Mouse (Mus musculus) lung, embryonic 16.5 days (tissue): ENCODE results near the gene Krt88. TPM values are rescaled to one million over a fixed set of nuclear protein-coding genes. Genes with fewer than 3 reads are reported as not detected.

Source experiments
- ATAC-seq: fragments of 200-750 bp; cut with Nextera tagmentation; 2 replicates; pipeline ENCODE4 v1.8.0; 2017; ENCODE audit warnings: low read depth, mild to moderate bottlenecking, moderate library complexity
- H3K27ac ChIP-seq: fragments of 300-500 bp; sonication (generic); 2 replicates; pipeline ENCODE4 v1.5.1; 2014; ENCODE audit warnings: mild to moderate bottlenecking, control low read depth, low read length
- H3K27me3 ChIP-seq: fragments of 300-500 bp; sonication (generic); 2 replicates; pipeline ENCODE4 v1.6.1; 2014; ENCODE audit warnings: low read depth, low read length, mixed read lengths; ENCODE audit not compliant: control insufficient read depth, insufficient read depth
- H3K36me3 ChIP-seq: fragments of 300-500 bp; sonication (generic); 2 replicates; pipeline ENCODE4 v1.6.1; 2014; ENCODE audit warnings: low read length; ENCODE audit not compliant: control insufficient read depth, insufficient read depth
- H3K4me1 ChIP-seq: fragments of 300-500 bp; sonication (generic); replicated peaks from 2 replicates; pipeline ENCODE4 v1.6.1; 2014; ENCODE audit warnings: low read length, mixed read lengths; ENCODE audit not compliant: control insufficient read depth, insufficient read depth
- H3K4me2 ChIP-seq: fragments of 300-500 bp; sonication (generic); 2 replicates; pipeline ENCODE4 v1.6.1; 2014; ENCODE audit warnings: low read depth, low read length, control low read depth
- H3K4me3 ChIP-seq: fragments of 300-500 bp; sonication (generic); 2 replicates; pipeline ENCODE4 v1.5.1; 2014; ENCODE audit warnings: mild to moderate bottlenecking, low read length, control low read depth
- H3K9ac ChIP-seq: fragments of 300-500 bp; sonication (generic); 2 replicates; pipeline ENCODE4 v1.6.1; 2014; ENCODE audit warnings: low read length, control low read depth
- H3K9me3 ChIP-seq: fragments of 300-500 bp; sonication (generic); 2 replicates; pipeline ENCODE4 v1.6.1; 2016; ENCODE audit warnings: low read length; ENCODE audit not compliant: control insufficient read depth
- WGBS: fragments of 180-500 bp; shearing (Covaris S2); extraction: QIAGEN DNeasy Blood & Tissue Kit; methylation state at CpG from one replicate; pipeline ENCODE4 v1.1.7; 2014; 5-methylcytosine and 5-hydroxymethylcytosine counted together
- polyA plus RNA-seq: library from polyadenylated mRNA; unstranded; fragments of >200 nt; fragmentation: Nextera tagmentation; extraction: Ambion mirVana; gene quantifications from 2 replicates; pipeline ENCODE4 v1.2.1, GENCODE M21; 2015

Krt88 gene
- polyA plus RNA-seq, 1 experiment from 2014 or later, result not detected

- no peak for ATAC-seq
- 58% methylated on average over 7 of the region's 7 CpGs for WGBS
Measured at GRCm38 (mm10) chr15:101436611-101437010, 10.9 kb upstream of the Krt88 start.

DNA sequence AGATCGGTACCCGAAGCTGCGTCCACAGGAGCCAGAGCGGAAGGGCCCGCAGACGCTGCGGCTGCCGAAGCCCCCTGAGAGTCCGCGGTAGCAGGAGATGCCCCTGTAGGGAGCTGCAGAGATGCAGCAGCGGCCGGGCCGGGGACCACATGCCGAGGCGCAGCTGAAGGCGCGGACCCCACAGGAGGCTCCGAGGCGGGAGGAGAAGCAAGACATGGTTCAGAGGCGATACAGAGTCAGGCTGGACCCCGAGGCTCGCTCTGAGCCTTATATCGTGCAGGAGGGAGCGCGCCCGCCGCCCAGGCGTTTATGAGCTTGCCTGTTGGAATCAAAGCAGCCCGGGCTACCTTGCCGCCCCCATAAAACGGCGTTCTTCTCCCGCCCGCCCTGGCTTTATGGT, 9.0 kb upstream of the Krt88 start, which contains the start of gene Krt87:
TSS of gene Krt87 (minus strand) at position 250 of the 400 bp plus-strand sequence.
- ATAC-seq, result no peak
- peak within 1 kb of the TSS; percentile 2; the same call in 1 of the 2 replicates for H3K4me2 ChIP-seq
- WGBS, result 3% methylated on average over 34 of the region's 34 CpGs
- no peaks in the 10 kb centered on the region for H3K9me3 ChIP-seq
- no peaks in the 10 kb centered on the region for H3K36me3 ChIP-seq
- H3K27me3 ChIP-seq, result peaks cover 21% of the 10 kb centered on the region
- no peak within 1 kb of the TSS for H3K9ac ChIP-seq
- H3K4me1 ChIP-seq, result no peaks in the 10 kb centered on the region; the same call in 1 of the 2 replicates
- H3K4me3 ChIP-seq, result no peak within 1 kb of the TSS
- H3K27ac ChIP-seq, result no peak within 1 kb of the TSS

More at GRCm38 (mm10) chr15:101436611-101437010, 10.9 kb upstream of the Krt88 start:
- no peak overlapping the region for H3K4me3 ChIP-seq
- H3K27me3 ChIP-seq, result peaks cover 21% of the 10 kb centered on the region
- no peaks in the 10 kb centered on the region for H3K36me3 ChIP-seq
- no peaks in the 10 kb centered on the region for H3K9me3 ChIP-seq
- no peak overlapping the region for H3K4me2 ChIP-seq
- H3K27ac ChIP-seq, result no peak overlapping the region
- no peak overlapping the region for H3K9ac ChIP-seq
- H3K4me1 ChIP-seq, result no peaks in the 10 kb centered on the region; the same call in 1 of the 2 replicates

GRCm38 (mm10) chr15:101440837-101441236, 6.7 kb upstream of the Krt88 start:
- no peak overlapping the region for H3K4me2 ChIP-seq
- peaks cover 21% of the 10 kb centered on the region for H3K27me3 ChIP-seq
- no peak overlapping the region for H3K9ac ChIP-seq
- H3K9me3 ChIP-seq, result no peaks in the 10 kb centered on the region
- H3K4me1 ChIP-seq, result no peaks in the 10 kb centered on the region; the same call in 1 of the 2 replicates
- no peak overlapping the region for H3K27ac ChIP-seq
- WGBS, result 69% methylated on average over 4 of the region's 4 CpGs
- H3K4me3 ChIP-seq, result no peak overlapping the region
- no peak for ATAC-seq
- no peaks in the 10 kb centered on the region for H3K36me3 ChIP-seq

DNA sequence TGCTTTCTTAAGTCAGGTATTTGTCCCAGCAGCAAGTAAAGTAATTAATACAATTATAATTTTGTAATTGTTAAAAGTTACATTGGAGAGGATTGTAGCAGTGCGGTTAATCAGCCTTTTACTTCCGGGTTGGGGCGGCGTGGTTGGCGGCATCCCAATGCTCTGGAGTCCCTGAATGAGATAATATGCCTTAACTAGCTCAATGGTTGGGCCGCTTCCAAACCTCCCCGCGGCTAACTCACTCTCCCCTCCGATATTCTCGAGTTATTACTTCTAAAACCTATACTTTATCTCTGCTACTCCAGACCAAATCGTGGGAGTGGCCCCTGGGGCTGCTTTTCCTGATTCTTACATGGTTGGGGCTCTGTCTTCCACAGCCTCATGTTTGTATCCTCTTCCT, 972 bp upstream of the Krt88 start:
- Histone ChIP-seq H3K27me3 (no peaks in the 10 kb centered on the region), H3K4me1 (no peaks in the 10 kb centered on the region), H3K36me3 (no peaks in the 10 kb centered on the region), H3K4me2 (no peak overlapping the region), H3K9me3 (no peaks in the 10 kb centered on the region), H3K9ac (no peak overlapping the region), H3K27ac (no peak overlapping the region), H3K4me3 (no peak overlapping the region)
- WGBS, result 49% methylated on average over 11 of the region's 11 CpGs
- no peak for ATAC-seq

DNA sequence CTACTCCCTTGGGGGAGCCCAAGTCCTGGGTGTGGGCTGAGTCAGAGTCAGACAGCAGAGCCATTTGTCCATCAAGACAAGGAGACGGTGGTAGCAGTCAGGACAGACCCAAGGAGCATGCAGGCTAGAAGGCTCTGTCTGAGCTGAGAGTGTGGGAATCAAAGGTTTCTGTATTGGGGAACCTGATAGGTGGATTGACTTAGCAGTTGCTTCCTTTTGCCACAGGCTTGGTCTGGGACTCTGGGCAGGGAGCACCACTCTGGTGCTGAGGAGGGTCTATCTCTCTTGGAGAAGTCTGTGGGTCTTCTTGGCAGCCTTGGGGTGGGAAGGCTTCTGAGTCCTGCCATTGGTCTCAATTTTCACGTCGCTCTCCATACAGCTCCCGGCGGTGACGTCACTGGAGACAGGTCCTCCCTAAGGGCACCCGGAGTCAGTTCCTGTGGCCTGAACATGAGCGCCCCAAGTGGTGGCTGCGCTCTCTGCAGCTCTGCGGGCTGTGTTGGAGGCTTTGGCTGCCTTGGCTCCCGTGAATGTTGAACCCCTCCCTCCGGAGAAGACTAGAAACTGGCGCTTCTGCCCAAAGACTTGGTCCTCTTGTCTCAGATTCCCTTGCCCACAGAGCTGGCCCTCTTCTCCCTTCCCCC, 5.7 kb downstream of the Krt88 start:
- WGBS, result 4% methylated on average over 13 of the region's 13 CpGs
- ATAC-seq, result peak; percentile 60

DNA sequence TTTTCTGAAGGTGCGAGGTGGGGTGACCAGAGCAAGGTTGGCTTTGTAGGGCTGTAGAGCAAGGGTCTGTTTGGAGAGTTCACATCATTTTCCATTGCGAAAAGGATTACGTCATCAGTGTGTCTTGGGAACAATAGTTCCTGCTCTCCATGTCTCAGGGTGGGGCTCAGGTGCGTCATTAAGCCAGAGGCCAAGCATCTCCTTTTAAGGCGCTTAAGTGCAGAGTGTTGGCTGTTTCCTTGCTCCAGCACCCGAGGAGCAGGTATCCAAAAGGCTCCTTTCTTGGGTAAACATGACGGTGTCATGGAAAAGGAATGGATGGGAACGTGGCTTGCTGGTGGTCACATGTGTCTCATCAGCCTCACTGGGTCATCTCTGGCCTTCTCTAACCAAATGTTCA, 7.2 kb downstream of the Krt88 start:
- 69% methylated on average over 8 of the region's 8 CpGs for WGBS
- no peak overlapping the region for H3K27ac ChIP-seq
- H3K36me3 ChIP-seq, result no peaks in the 10 kb centered on the region
- ATAC-seq, result no peak
- H3K4me2 ChIP-seq, result no peak overlapping the region
- no peak overlapping the region for H3K9ac ChIP-seq
- H3K4me1 ChIP-seq, result no peaks in the 10 kb centered on the region
- H3K4me3 ChIP-seq, result no peak overlapping the region
- no peaks in the 10 kb centered on the region for H3K27me3 ChIP-seq
- H3K9me3 ChIP-seq, result peaks cover 2% of the 10 kb centered on the region; the same call in 1 of the 2 replicates

More for the DNA sequence above, 5.7 kb downstream of the Krt88 start:
- Histone ChIP-seq H3K27me3 (no peaks in the 10 kb centered on the region), H3K27ac (no peak overlapping the region), H3K4me1 (no peaks in the 10 kb centered on the region), H3K9ac (no peak overlapping the region), H3K9me3 (peaks cover 2% of the 10 kb centered on the region; the same call in 1 of the 2 replicates), H3K4me2 (no peak overlapping the region), H3K36me3 (no peaks in the 10 kb centered on the region), H3K4me3 (no peak overlapping the region)

- Histone ChIP-seq H3K4me1 (no peaks in the 10 kb centered on the region), H3K27ac (no peak overlapping the region), H3K9me3 (peaks cover 2% of the 10 kb centered on the region; the same call in 1 of the 2 replicates), H3K9ac (no peak overlapping the region), H3K4me3 (no peak overlapping the region), H3K36me3 (no peaks in the 10 kb centered on the region), H3K4me2 (no peak overlapping the region), H3K27me3 (no peaks in the 10 kb centered on the region)
- ATAC-seq, result no peak
- WGBS, result 64% methylated on average over 2 of the region's 2 CpGs
Measured at GRCm38 (mm10) chr15:101455292-101455691, 7.7 kb downstream of the Krt88 start.

- Histone ChIP-seq H3K4me3 (no peak overlapping the region), H3K4me1 (no peaks in the 10 kb centered on the region), H3K9me3 (peaks cover 2% of the 10 kb centered on the region; the same call in 1 of the 2 replicates), H3K4me2 (no peak overlapping the region), H3K9ac (no peak overlapping the region), H3K27me3 (no peaks in the 10 kb centered on the region), H3K27ac (no peak overlapping the region), H3K36me3 (no peaks in the 10 kb centered on the region)
- 87% methylated on average over 6 of the region's 6 CpGs for WGBS
- no peak for ATAC-seq
Measured at GRCm38 (mm10) chr15:101455891-101456290, 8.3 kb downstream of the Krt88 start.

DNA sequence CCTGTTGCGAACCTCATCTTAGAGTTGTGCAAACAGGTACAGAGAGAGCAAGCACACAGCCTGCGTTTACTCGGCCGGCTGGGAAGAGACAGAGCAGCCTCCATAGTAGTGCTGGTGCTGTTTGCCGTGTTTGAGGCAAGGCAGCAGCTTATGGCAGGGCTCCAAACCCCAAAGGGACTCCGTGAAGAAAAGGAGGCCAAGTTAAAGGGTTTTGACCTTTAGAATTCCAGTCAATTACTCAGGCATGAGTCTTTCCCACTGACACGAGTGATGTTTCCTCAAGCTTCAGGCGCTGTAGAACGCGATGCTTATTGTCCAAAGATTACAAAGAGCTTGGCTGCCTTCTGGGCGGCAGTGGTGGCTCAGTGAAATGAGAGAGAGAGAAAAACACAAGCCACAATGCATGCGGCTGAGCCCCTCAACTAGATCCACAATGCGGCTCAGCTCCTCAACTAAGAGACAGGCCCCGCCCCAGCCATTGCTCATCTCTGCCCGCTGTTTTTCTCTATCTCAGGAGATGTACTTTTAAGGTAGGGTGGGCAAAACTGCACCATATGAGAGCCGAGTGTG, 10.9 kb downstream of the Krt88 start:
- WGBS, result 45% methylated on average over 16 of the region's 16 CpGs
- Histone ChIP-seq H3K9me3 (peaks cover 2% of the 10 kb centered on the region; the same call in 1 of the 2 replicates), H3K9ac (no peak overlapping the region), H3K4me1 (no peaks in the 10 kb centered on the region), H3K4me2 (no peak overlapping the region), H3K4me3 (no peak overlapping the region), H3K36me3 (no peaks in the 10 kb centered on the region), H3K27me3 (no peaks in the 10 kb centered on the region), H3K27ac (no peak overlapping the region)
- no peak for ATAC-seq
